Comparison of ENCODE assay signal across 17 mouse cellular contexts in genomic region chr5:130247823-130248222, GRCm38 (mm10).
"Had no signal": no experiment of that assay in that cellular context is flagged by ENCODE, and none has a peak within 500 bp of the region (broad histone marks: within the 10 kb centered on the region; RNA-seq: fewer than 3 reads in every experiment).

No protein-coding gene starts in this region.

- H3K4me1 ChIP-seq: intestine, embryonic 15.5 days; liver, embryonic 15.5 days; lung, embryonic 15.5 days; midbrain, embryonic 10.5 days; neural tube, embryonic 12.5 days; stomach, embryonic 15.5 days had no signal

- H3K4me3 ChIP-seq: intestine, embryonic 15.5 days; liver, embryonic 15.5 days; lung, embryonic 15.5 days; midbrain, embryonic 10.5 days; neural tube, embryonic 12.5 days; stomach, embryonic 15.5 days had no signal

- H3K27ac ChIP-seq: intestine, embryonic 15.5 days; kidney, postnatal 0 days; liver, embryonic 15.5 days; lung, embryonic 15.5 days; midbrain, embryonic 10.5 days; neural tube, embryonic 12.5 days; stomach, embryonic 15.5 days had no signal

- H3K9ac ChIP-seq: intestine, embryonic 15.5 days; liver, embryonic 15.5 days; lung, embryonic 15.5 days; neural tube, embryonic 12.5 days; stomach, embryonic 15.5 days had no signal

- DNase-seq: kidney, adult 9 months; kidney, postnatal 36 days; layer of hippocampus, adult 9-11 months; left cerebral cortex, postnatal 4 days; midbrain, embryonic 14.5 days; retina, postnatal 1 day; right cerebral cortex, postnatal 4 days; spleen, adult 18-20 months; thymus, adult 2 months; thymus, postnatal 25 days had no signal

- H3K27me3 ChIP-seq: intestine, embryonic 15.5 days; liver, embryonic 15.5 days; lung, embryonic 15.5 days; neural tube, embryonic 12.5 days; stomach, embryonic 15.5 days had no signal
